Mouse (Mus musculus): Measurements from ENCODE around the gene Rph3al.

- no peak for TF ChIP-seq CTCF (IDR thresholded peaks at IDR 0.05; ENCODE audit: low read depth)
- TF ChIP-seq EP300 (optimal IDR thresholded peaks at IDR 0.05) = no peak
These were observed 34.0 kb upstream of the Rph3al start for GRCm38 (mm10) chr11:75972188-75972587.
